Mouse (Mus musculus) mesoderm, embryonic 11.5 days (tissue): ENCODE measurements around the gene Fam133b.
"Not testable (repeated sequence)": the region's sequence is repeated elsewhere in the genome, so short reads cannot be mapped to it uniquely, and the experiment has no call there.

Experiments used
- DNase-seq: peaks from one replicate; pipeline ENCODE4 v3.0.0-alpha.2; 2012; ENCODE audit warnings: low read depth, low spot score

Fam133b gene

DNA sequence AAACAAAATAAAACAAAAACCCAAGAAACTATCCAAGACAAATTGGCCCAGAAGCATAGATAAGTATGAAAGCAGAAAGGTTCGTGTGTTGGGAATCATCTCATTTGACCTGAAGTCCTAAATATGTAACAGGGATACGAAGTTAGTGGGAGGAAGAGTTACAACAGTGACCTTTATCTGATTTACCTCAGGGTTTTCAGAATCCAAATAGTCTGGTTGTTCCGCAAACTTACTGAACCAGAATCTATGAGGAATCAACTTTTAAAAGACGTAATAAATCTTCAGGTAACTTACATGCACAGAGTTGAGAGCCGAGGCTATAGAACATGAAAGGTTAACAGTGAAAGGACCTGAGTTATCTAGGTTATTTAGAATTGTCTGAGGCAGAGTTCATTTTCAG is 55.1 kb downstream of the Fam133b start:
- no peak for DNase-seq

DNA sequence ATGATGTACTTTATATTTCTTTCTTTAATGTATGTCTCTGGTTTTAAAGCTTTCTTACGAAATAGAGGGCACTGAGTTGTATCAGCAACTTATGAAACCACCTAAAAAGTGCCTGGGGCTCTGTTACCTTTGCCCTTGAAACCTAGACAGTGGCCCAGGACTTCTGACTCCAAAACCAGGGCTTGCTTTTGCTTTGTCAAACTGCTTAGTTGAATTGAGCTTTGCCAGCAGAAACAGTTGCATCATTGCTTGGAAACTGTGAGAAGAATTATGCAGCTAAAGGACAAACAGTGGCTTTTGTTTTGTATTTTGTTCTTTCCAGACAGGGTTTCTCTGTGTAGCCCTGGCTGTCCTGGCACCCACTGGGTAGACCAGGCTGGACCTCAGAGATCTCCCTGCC is 56.7 kb downstream of the Fam133b start:
- DNase-seq: no peak

DNA sequence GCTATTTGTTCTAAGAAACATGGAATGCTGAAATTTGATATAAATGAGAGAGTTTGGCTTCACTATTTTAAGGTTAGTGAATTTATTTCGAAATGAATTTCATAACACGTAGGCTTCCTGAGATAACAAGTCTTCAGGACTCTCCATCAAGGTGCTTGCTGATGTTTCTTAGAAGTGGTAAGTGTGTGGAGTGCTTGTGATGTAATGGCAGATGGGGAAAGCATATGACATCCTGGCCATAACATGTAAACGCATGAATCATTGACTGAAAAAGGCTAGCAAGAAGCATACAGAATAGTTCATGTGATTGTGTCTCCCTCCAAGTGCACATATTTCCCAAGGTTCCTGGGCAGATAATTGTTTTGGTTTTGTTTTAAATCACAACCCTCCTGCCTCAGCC is 57.2 kb downstream of the Fam133b start:
- no peak for DNase-seq

- no peak for DNase-seq
These were observed 63.5 kb downstream of the Fam133b start for GRCm38 (mm10) chr5:3607114-3607513.

DNA sequence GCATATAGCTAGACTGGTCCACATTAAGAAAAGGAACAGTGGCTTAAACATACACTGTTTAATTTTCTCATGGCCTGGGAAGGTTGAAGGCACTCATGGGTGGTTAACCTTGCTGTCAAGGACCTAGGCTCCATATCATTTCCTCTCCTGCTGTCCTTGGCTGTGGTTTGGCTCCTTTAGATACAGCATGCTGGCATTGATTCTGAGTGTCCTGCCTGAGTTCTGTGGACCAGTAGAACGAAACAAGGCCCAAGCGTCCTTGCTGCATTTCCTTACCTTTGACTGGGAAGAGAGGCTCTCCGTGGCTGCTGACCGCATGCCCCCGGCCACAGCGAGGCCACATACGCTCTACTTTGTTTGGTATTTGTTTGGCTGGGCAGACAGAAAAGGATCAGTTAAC is 65.6 kb downstream of the Fam133b start:
- DNase-seq: no peak

DNA sequence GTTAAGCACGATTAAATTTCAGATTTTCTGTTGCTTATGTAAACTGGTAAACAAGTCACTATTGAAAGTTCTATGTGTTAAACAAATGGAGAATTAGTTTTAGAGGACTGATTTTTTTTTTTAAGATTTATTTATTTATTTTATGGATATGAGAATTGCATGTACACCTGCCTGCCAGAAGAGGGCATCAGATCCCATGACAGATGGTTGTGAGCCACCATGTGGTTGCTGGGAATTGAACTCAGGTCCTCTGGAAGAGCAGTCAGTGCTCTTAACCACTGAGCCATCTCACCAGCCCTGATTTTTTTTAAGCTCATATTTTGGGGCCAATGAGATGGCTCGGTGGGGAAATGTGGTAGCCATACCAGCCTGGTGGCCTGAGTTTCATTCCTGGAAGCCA is 68.2 kb downstream of the Fam133b start:
- DNase-seq: not testable (repeated sequence)
